8 mouse cellular contexts compared by ENCODE assay signal in genomic region chr12:108274661-108275507, GRCm38 (mm10). TPM values are rescaled to one million over a fixed set of nuclear protein-coding genes. Genes with fewer than 3 reads are reported as not detected.
DNase-seq lines count a peak whose midpoint lies in the region; ATAC-seq lines count a peak whose summit lies in the region.

Gene Ccdc85c (minus strand): TSS chr12:108275425.

- peak; percentile 52 for DNase-seq in MN1 (ENCODE audit: low spot score)
- peak; percentile 52 to 58 for DNase-seq in cerebellum, postnatal 36 days
- DNase-seq in gastrocnemius, postnatal 25 days: peak; percentile 43

- H3K4me1 ChIP-seq in intestine, embryonic 15.5 days (replicated peaks): peaks cover 61% of the 10 kb centered on the region
- peaks cover 73% of the 10 kb centered on the region for H3K4me1 ChIP-seq in liver, embryonic 12.5 days
- peaks cover 77% of the 10 kb centered on the region for H3K4me1 ChIP-seq in neural tube, embryonic 13.5 days (replicated peaks)

- H3K27ac ChIP-seq in intestine, embryonic 15.5 days: peak within 1 kb of the TSS; percentile 76
- peak within 1 kb of the TSS; percentile 60; the same call in 1 of the 2 replicates for H3K27ac ChIP-seq in liver, embryonic 12.5 days
- peak within 1 kb of the TSS; percentile 99 for H3K27ac ChIP-seq in neural tube, embryonic 13.5 days (replicated peaks)

- H3K9ac ChIP-seq in intestine, embryonic 15.5 days: peak within 1 kb of the TSS; percentile 86
- H3K9ac ChIP-seq in liver, embryonic 12.5 days: peak within 1 kb of the TSS; percentile 73
- H3K9ac ChIP-seq in neural tube, embryonic 13.5 days: peak within 1 kb of the TSS; percentile 94

- H3K4me3 ChIP-seq in intestine, embryonic 15.5 days (replicated peaks): peak within 1 kb of the TSS; percentile 89
- peak within 1 kb of the TSS; percentile 72 for H3K4me3 ChIP-seq in liver, embryonic 12.5 days
- peak within 1 kb of the TSS; percentile 85 for H3K4me3 ChIP-seq in neural tube, embryonic 13.5 days

- peak; percentile 12 for ATAC-seq in CD4-positive, CD25-positive, alpha-beta regulatory T cell, adult 4 months
- peak; percentile 2; the same call in 1 of the 2 replicates for ATAC-seq in intestine, embryonic 15.5 days
- ATAC-seq in liver, embryonic 12.5 days: no peak
- ATAC-seq in neural tube, embryonic 13.5 days (ENCODE audit: low read depth): no peak; the same call in 1 of the 2 replicates
- ATAC-seq in megakaryocyte-erythroid progenitor cell, adult 5-6 weeks (replicated peaks; ENCODE audit: low FRiP score, low TSS enrichment, poor library complexity, severe bottlenecking): no peak

- no peaks in the 10 kb centered on the region for H3K36me3 ChIP-seq in intestine, embryonic 15.5 days
- no peaks in the 10 kb centered on the region for H3K36me3 ChIP-seq in liver, embryonic 12.5 days
- H3K36me3 ChIP-seq in neural tube, embryonic 13.5 days: peaks cover 2% of the 10 kb centered on the region; the same call in 1 of the 2 replicates

- H3K4me2 ChIP-seq in intestine, embryonic 15.5 days (replicated peaks): peak within 1 kb of the TSS; percentile 96
- H3K4me2 ChIP-seq in liver, embryonic 12.5 days: peak within 1 kb of the TSS; percentile 96
- peak within 1 kb of the TSS; percentile 89 for H3K4me2 ChIP-seq in neural tube, embryonic 13.5 days

- no peaks in the 10 kb centered on the region for H3K27me3 ChIP-seq in intestine, embryonic 15.5 days (replicated peaks)
- peaks cover 78% of the 10 kb centered on the region for H3K27me3 ChIP-seq in liver, embryonic 12.5 days (replicated peaks)
- H3K27me3 ChIP-seq in neural tube, embryonic 13.5 days: no peaks in the 10 kb centered on the region

- WGBS in intestine, embryonic 15.5 days: under 1% methylated on average over 119 of the region's 120 CpGs
- under 1% methylated on average over 77 of the region's 120 CpGs for WGBS in liver, embryonic 12.5 days (ENCODE audit: insufficient replicate concordance)
- under 1% methylated on average over 114 of the region's 120 CpGs for WGBS in neural tube, embryonic 13.5 days

- H3K9me3 ChIP-seq in intestine, embryonic 15.5 days: no peaks in the 10 kb centered on the region
- H3K9me3 ChIP-seq in liver, embryonic 12.5 days (replicated peaks): no peaks in the 10 kb centered on the region
- H3K9me3 ChIP-seq in neural tube, embryonic 13.5 days: no peaks in the 10 kb centered on the region

RNA-seq across cellular contexts. Expression of gene Ccdc85c, which starts in this region (rescaled TPM):
- under 1 TPM; 0.27 to 0.46 TPM for polyA plus RNA-seq in CD4-positive, CD25-positive, alpha-beta regulatory T cell, adult 4 months (2017; shearing (Covaris generic))
- total RNA-seq in gastrocnemius, postnatal 25 days (2021): 10 to 100 TPM; 11.4 to 15.2 TPM
- 8.7 and 9.3 TPM in 2 replicates for polyA plus RNA-seq in intestine, embryonic 15.5 days (2015; fragmentation: Nextera tagmentation; extraction: Ambion mirVana)
- polyA plus RNA-seq in liver, embryonic 12.5 days (2016; fragmentation: Nextera tagmentation; extraction: Ambion mirVana): 3.3 and 3.4 TPM in 2 replicates
- polyA plus RNA-seq in neural tube, embryonic 13.5 days (2015; fragmentation: Nextera tagmentation; extraction: Ambion mirVana): 14.5 and 15.8 TPM in 2 replicates
- total RNA-seq in megakaryocyte-erythroid progenitor cell, adult 5-6 weeks (2014; fragmentation: Nextera tagmentation): 1.3 TPM in 1 of 2 replicates, not detected in the other
- total RNA-seq in megakaryocyte-erythroid progenitor cell, adult 5-6 weeks (2017): 0.42 and 1.3 TPM in 2 replicates

Comparison
In these comparisons a context has a peak if more than half of its experiments do, and no peak if none do; other contexts are left out.
1. RNA of gene Ccdc85c (total RNA-seq): 11.4 to 15.2 TPM in gastrocnemius, postnatal 25 days; 0.42 to 1.3 TPM in megakaryocyte-erythroid progenitor cell, adult 5-6 weeks; every median in the first group is over 4 times any median in the second.
2. Peak in ATAC-seq in CD4-positive, CD25-positive, alpha-beta regulatory T cell, adult 4 months; RNA of the gene not detected or under 1 TPM.
3. Peak in every context shown above with its lines, with median percentiles within 50 percentile points of each other: DNase-seq, H3K27ac ChIP-seq, H3K4me2 ChIP-seq, H3K4me3 ChIP-seq and H3K9ac ChIP-seq.